Comparison of ENCODE assay signal across 8 mouse cellular contexts in the genomic region with DNA sequence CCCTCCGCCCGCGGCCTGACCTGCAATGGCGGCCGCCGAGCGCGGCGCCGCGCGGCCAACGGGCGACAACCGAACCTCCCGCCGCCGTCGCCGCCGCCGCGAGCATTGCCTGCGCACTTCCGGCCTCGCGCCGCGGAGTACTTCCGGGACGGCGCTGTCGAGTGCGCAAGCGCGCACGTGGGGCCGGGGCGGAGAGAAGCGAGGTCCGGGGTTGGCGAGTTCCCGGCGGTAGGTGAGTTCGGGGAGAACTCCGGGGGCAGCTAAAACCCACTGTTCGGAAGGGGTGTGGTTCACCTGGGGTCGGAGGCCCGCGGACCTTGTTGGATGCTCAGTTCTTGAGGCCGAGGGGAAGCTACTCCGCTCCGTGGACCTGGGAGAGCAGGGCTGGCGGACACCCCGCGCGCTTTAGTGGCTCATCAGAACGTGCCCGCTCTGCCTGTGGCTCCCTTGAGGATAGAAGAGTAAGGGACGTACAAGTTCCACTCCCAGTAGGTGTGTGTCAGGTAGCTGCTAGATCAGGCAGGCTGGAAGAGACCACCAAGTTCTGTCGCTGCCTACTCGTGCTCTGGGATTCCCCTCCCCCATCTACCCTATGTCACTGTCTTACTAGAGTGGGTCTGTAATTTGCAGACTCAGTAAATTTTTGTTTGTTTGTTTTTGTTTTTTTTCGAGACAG. TPM values are rescaled to one million over a fixed set of nuclear protein-coding genes. Genes with fewer than 3 reads are reported as not detected.
A peak's percentile ranks its signal among the peaks of the same experiment; 100 is the strongest.
DNase-seq lines count a peak whose midpoint lies in the region; ATAC-seq and TF ChIP-seq lines count a peak whose summit lies in the region.

A gene (plus strand): TSS at position 156 of the 676 bp plus-strand sequence.

- no peaks in the 10 kb centered on the region for H3K4me1 ChIP-seq in ES-Bruce4 (ENCODE audit: control insufficient read depth, insufficient read depth, low read length)
- H3K4me1 ChIP-seq in forebrain, embryonic 10.5 days, result peaks cover 38% of the 10 kb centered on the region
- peaks cover 2 to 27% of the 10 kb centered on the region in 2 experiments; a peak in 3 of 4 replicates for H3K4me1 ChIP-seq in heart, embryonic 14.5 days (ENCODE audit: control insufficient read depth in 2 of 2, insufficient read depth in 2 of 2, low read length in 2 of 2)
- H3K4me1 ChIP-seq in liver, embryonic 15.5 days (replicated peaks), result peaks cover 48% of the 10 kb centered on the region
- H3K4me1 ChIP-seq in neural tube, embryonic 11.5 days (ENCODE audit: control insufficient read depth, insufficient read depth, low read length), result 0 out of 2 replicates have a peak, but pooled peaks cover 5% of the 10 kb centered on the region
- peaks cover 15% of the 10 kb centered on the region for H3K4me1 ChIP-seq in stomach, embryonic 16.5 days (ENCODE audit: control insufficient read depth, insufficient read depth, low read length)

- H3K4me3 ChIP-seq in ES-Bruce4 (ENCODE audit: low read depth, low read length), result peak within 1 kb of the TSS; percentile 87
- H3K4me3 ChIP-seq in forebrain, embryonic 10.5 days, result peak within 1 kb of the TSS; percentile 98
- H3K4me3 ChIP-seq in heart, embryonic 14.5 days (ENCODE audit: control insufficient read depth in 1 of 2, insufficient read depth in 1 of 2, low read depth in 1 of 2, low read length in 2 of 2), result peak within 1 kb of the TSS; percentile 58 to 90
- H3K4me3 ChIP-seq in liver, embryonic 15.5 days (replicated peaks), result peak within 1 kb of the TSS; percentile 94
- peak within 1 kb of the TSS; percentile 96 for H3K4me3 ChIP-seq in neural tube, embryonic 11.5 days (ENCODE audit: low read depth, low read length)
- H3K4me3 ChIP-seq in stomach, embryonic 16.5 days (replicated peaks; ENCODE audit: low read length), result peak within 1 kb of the TSS; percentile 89

- H3K9ac ChIP-seq in ES-Bruce4 (ENCODE audit: low read depth, poor library complexity, severe bottlenecking), result peak within 1 kb of the TSS; percentile 100
- peak within 1 kb of the TSS; percentile 98 for H3K9ac ChIP-seq in heart, embryonic 14.5 days (ENCODE audit: low read length)
- peak within 1 kb of the TSS; percentile 88 for H3K9ac ChIP-seq in liver, embryonic 15.5 days
- H3K9ac ChIP-seq in neural tube, embryonic 11.5 days (ENCODE audit: low read length), result peak within 1 kb of the TSS; percentile 98
- H3K9ac ChIP-seq in stomach, embryonic 16.5 days (ENCODE audit: low read length), result peak within 1 kb of the TSS; percentile 96

- no peaks in the 10 kb centered on the region for H3K27me3 ChIP-seq in ES-Bruce4 (ENCODE audit: control insufficient read depth, insufficient read depth, low read length, poor library complexity, severe bottlenecking)
- H3K27me3 ChIP-seq in forebrain, embryonic 10.5 days (ENCODE audit: poor library complexity, severe bottlenecking), result no peaks in the 10 kb centered on the region
- H3K27me3 ChIP-seq in heart, embryonic 14.5 days (ENCODE audit: control insufficient read depth, insufficient read depth, low read length), result no peaks in the 10 kb centered on the region
- no peaks in the 10 kb centered on the region for H3K27me3 ChIP-seq in liver, embryonic 15.5 days
- no peaks in the 10 kb centered on the region for H3K27me3 ChIP-seq in neural tube, embryonic 11.5 days (ENCODE audit: control insufficient read depth, insufficient read depth, low read length)
- no peaks in the 10 kb centered on the region for H3K27me3 ChIP-seq in stomach, embryonic 16.5 days (ENCODE audit: control insufficient read depth, insufficient read depth, low read length)

- H3K27ac ChIP-seq in ES-Bruce4 (ENCODE audit: insufficient read depth, low read length), result peak within 1 kb of the TSS; percentile 99
- H3K27ac ChIP-seq in forebrain, embryonic 10.5 days, result peak within 1 kb of the TSS; percentile 100
- peak within 1 kb of the TSS; percentile 85 to 94 for H3K27ac ChIP-seq in heart, embryonic 14.5 days (replicated peaks in 1 of 2; ENCODE audit: control insufficient read depth in 1 of 2, insufficient read depth in 1 of 2, low read depth in 2 of 2, low read length in 2 of 2)
- H3K27ac ChIP-seq in liver, embryonic 15.5 days (replicated peaks), result peak within 1 kb of the TSS; percentile 89
- H3K27ac ChIP-seq in neural tube, embryonic 11.5 days (ENCODE audit: low read depth, low read length), result peak within 1 kb of the TSS; percentile 94
- H3K27ac ChIP-seq in stomach, embryonic 16.5 days (ENCODE audit: low read length), result peak within 1 kb of the TSS; percentile 93

- under 1% methylated on average over 63 of the region's 63 CpGs for WGBS in forebrain, embryonic 10.5 days
- under 1% methylated on average over 59 of the region's 63 CpGs for WGBS in heart, embryonic 14.5 days
- WGBS in liver, embryonic 15.5 days (ENCODE audit: insufficient replicate concordance), result under 1% methylated on average over 63 of the region's 63 CpGs
- 1% methylated on average over 59 of the region's 63 CpGs for WGBS in neural tube, embryonic 11.5 days
- WGBS in stomach, embryonic 16.5 days, result under 1% methylated on average over 61 of the region's 63 CpGs

- 0 out of 2 replicates have a peak, but pooled peaks have one; percentile 10 for TF ChIP-seq EP300 in ES-Bruce4 (IDR thresholded peaks at IDR 0.05; ENCODE audit: insufficient read depth, low read depth, low read length)

- TF ChIP-seq POLR2A in ES-Bruce4 (IDR thresholded peaks at IDR 0.05; ENCODE audit: insufficient read depth, low read length), result no peak

- TF ChIP-seq CTCF in ES-Bruce4 (IDR thresholded peaks at IDR 0.05; ENCODE audit: low read depth, low read length), result no peak

- DNase-seq in c-Kit-positive CD71-negative TER-119-negative erythroid progenitor cells, embryonic 14.5 days (ENCODE audit: low read depth), result peak; percentile 76
- DNase-seq in forebrain, embryonic 10.5 days (ENCODE audit: extremely low spot score, low spot score), result peak; percentile 87
- DNase-seq in kidney, postnatal 14 days, result peak; percentile 93
- peak; percentile 93 for DNase-seq in neural tube, embryonic 11.5 days (ENCODE audit: low spot score)

- peaks cover 5% of the 10 kb centered on the region; the same call in 1 of the 2 replicates for H3K9me3 ChIP-seq in ES-Bruce4 (replicated peaks; ENCODE audit: control insufficient read depth, insufficient read depth, low read length, poor library complexity, severe bottlenecking)
- H3K9me3 ChIP-seq in forebrain, embryonic 10.5 days, result no peaks in the 10 kb centered on the region
- H3K9me3 ChIP-seq in heart, embryonic 14.5 days (ENCODE audit: control insufficient read depth, low read length), result no peaks in the 10 kb centered on the region
- no peaks in the 10 kb centered on the region for H3K9me3 ChIP-seq in liver, embryonic 15.5 days (replicated peaks)
- no peaks in the 10 kb centered on the region for H3K9me3 ChIP-seq in neural tube, embryonic 11.5 days (ENCODE audit: control insufficient read depth, low read length)
- no peaks in the 10 kb centered on the region for H3K9me3 ChIP-seq in stomach, embryonic 16.5 days (replicated peaks; ENCODE audit: control insufficient read depth, low read length)

- peaks cover 50% of the 10 kb centered on the region for H3K36me3 ChIP-seq in ES-Bruce4 (ENCODE audit: control insufficient read depth, insufficient read depth, low read length, poor library complexity, severe bottlenecking)
- H3K36me3 ChIP-seq in forebrain, embryonic 10.5 days (replicated peaks), result peaks cover 58% of the 10 kb centered on the region
- H3K36me3 ChIP-seq in heart, embryonic 14.5 days (ENCODE audit: control insufficient read depth, insufficient read depth, low read length), result peaks cover 38% of the 10 kb centered on the region
- peaks cover 37% of the 10 kb centered on the region for H3K36me3 ChIP-seq in liver, embryonic 15.5 days (replicated peaks)
- H3K36me3 ChIP-seq in neural tube, embryonic 11.5 days (ENCODE audit: control insufficient read depth, insufficient read depth, low read length), result no peaks in the 10 kb centered on the region; the same call in none of the 2 replicates
- H3K36me3 ChIP-seq in stomach, embryonic 16.5 days (ENCODE audit: control insufficient read depth, insufficient read depth, low read length), result 0 out of 2 replicates have a peak, but pooled peaks cover 8% of the 10 kb centered on the region

- peak; percentile 92 for ATAC-seq in heart, embryonic 14.5 days (ENCODE audit: insufficient number of reproducible peaks, insufficient read depth, low FRiP score, low read depth)
- ATAC-seq in liver, embryonic 15.5 days (ENCODE audit: insufficient read depth), result peak; percentile 93
- ATAC-seq in neural tube, embryonic 11.5 days (ENCODE audit: insufficient read depth, low FRiP score, low TSS enrichment), result peak; percentile 94
- ATAC-seq in stomach, embryonic 16.5 days (ENCODE audit: insufficient read depth, low FRiP score), result peak; percentile 96

- peak within 1 kb of the TSS; percentile 70 for H3K4me2 ChIP-seq in heart, embryonic 14.5 days (ENCODE audit: low read length)
- H3K4me2 ChIP-seq in liver, embryonic 15.5 days, result peak within 1 kb of the TSS; percentile 89
- peak within 1 kb of the TSS; percentile 72 for H3K4me2 ChIP-seq in neural tube, embryonic 11.5 days (ENCODE audit: low read depth)
- peak within 1 kb of the TSS; percentile 66 for H3K4me2 ChIP-seq in stomach, embryonic 16.5 days (ENCODE audit: low read depth, low read length)

RNA-seq across cellular contexts. Expression of the gene that starts here (rescaled TPM):
- 109 and 113 TPM in 2 replicates for polyA plus RNA-seq in ES-Bruce4 (2011; ENCODE audit: insufficient read depth, insufficient read length, low read depth, missing spikeins)
- 96.5 and 105 TPM in 2 replicates for polyA plus RNA-seq in forebrain, embryonic 10.5 days (2016; fragmentation: Nextera tagmentation; extraction: Ambion mirVana)
- polyA plus RNA-seq in heart, embryonic 14.5 days (2014; fragmentation: Nextera tagmentation; extraction: Ambion mirVana), result 39.6 and 40.2 TPM in 2 replicates
- polyA plus RNA-seq in liver, embryonic 15.5 days (2015; fragmentation: Nextera tagmentation; extraction: Ambion mirVana), result 31.8 and 33.3 TPM in 2 replicates
- 71.7 and 80.0 TPM in 2 replicates for polyA plus RNA-seq in neural tube, embryonic 11.5 days (2014; fragmentation: Nextera tagmentation; extraction: Ambion mirVana)
- 58.2 and 59.1 TPM in 2 replicates for polyA plus RNA-seq in stomach, embryonic 16.5 days (2015; fragmentation: Nextera tagmentation; extraction: Ambion mirVana)

Comparison
In these comparisons a context has a peak if more than half of its experiments do, and no peak if none do; other contexts are left out.
1. Peak in every context shown above with its lines: DNase-seq, ATAC-seq, H3K4me3 ChIP-seq and H3K27ac ChIP-seq.